Mouse (Mus musculus): ENCODE data around the gene Limch1. TPM values are rescaled to one million over a fixed set of nuclear protein-coding genes. Genes with fewer than 3 reads are reported as not detected.

The Limch1 gene
- total and polyA plus RNA-seq, 3 experiments: 0.05 TPM; not detected in 2

DNA sequence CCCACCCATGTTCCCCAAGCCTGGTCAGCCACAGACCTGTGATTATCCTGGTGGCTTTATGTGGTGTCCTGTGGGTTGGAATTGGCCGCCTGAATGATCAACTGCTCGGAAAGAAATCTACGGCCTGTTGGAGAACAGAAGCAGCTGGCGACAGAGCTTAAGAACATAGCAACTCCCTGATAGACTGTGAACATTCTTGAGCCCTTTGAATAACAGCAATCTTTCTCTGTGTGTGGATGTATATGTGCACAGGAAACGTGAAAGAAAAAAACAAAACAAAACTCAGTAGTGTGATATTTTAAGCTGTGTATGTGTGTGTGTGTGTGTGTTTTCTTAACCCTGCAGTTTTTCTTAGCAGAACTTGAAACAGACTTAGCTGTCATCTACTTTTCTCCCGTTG lies 159.2 kb downstream of the Limch1 start:
- no peaks in the 10 kb centered on the region for H3K36me3 ChIP-seq (replicated peaks in 1 of 2; ENCODE audit: control insufficient read depth in 1 of 2, insufficient read depth in 1 of 2, low read length in 1 of 2)
- H3K27ac ChIP-seq (ENCODE audit: insufficient read depth, low read depth): no peak overlapping the region
- no peak overlapping the region for H3K9ac ChIP-seq (ENCODE audit: insufficient read depth, low read depth)
- no peak overlapping the region for H3K4me2 ChIP-seq (ENCODE audit: insufficient read depth, low read depth, poor library complexity, severe bottlenecking)
- dilution Hi-C loops (cut with MboI; ENCODE audit: extremely low pct_ligation_motif_present, extremely low pct_unique_long_range_greater_than_20kb, low sequenced_read_pairs) (no loop called here), in situ Hi-C loops (cut with MboI; ENCODE audit: low pct_ligation_motif_present, low pct_unique_long_range_greater_than_20kb, low sequenced_read_pairs) (no loop called here)
- no peaks in the 10 kb centered on the region for H3K27me3 ChIP-seq (replicated peaks)
- no peak overlapping the region for H3K4me3 ChIP-seq (replicated peaks in 1 of 3; ENCODE audit: low read depth in 2 of 3, low read length in 2 of 3, poor library complexity in 1 of 3)
- no peak for DNase-seq (ENCODE audit: extremely low read depth)
- TF ChIP-seq NRF1 (IDR thresholded peaks at IDR 0.05; ENCODE audit: low read depth, low read length) (no peak), CHD1 (IDR thresholded peaks at IDR 0.05; ENCODE audit: low read depth, low read length) (no peak), SIN3A (IDR thresholded peaks at IDR 0.05; ENCODE audit: low read length) (no peak), RAD21 (IDR thresholded peaks at IDR 0.05; ENCODE audit: low read depth, low read length) (no peak), GABPA (IDR thresholded peaks at IDR 0.05; ENCODE audit: insufficient replicate concordance, low read depth, low read length) (no peak)
- peaks cover 0 to 5% of the 10 kb centered on the region in 2 experiments; a peak in 1 of 4 replicates for H3K4me1 ChIP-seq (ENCODE audit: control insufficient read depth in 1 of 2, insufficient read depth in 2 of 2)
- H3K9me3 ChIP-seq (replicated peaks; ENCODE audit: low read length): no peaks in the 10 kb centered on the region
- no peaks in the 10 kb centered on the region for H3K79me2 ChIP-seq (replicated peaks; ENCODE audit: control insufficient read depth, extremely low read depth, insufficient read depth, poor library complexity, severe bottlenecking)

DNA sequence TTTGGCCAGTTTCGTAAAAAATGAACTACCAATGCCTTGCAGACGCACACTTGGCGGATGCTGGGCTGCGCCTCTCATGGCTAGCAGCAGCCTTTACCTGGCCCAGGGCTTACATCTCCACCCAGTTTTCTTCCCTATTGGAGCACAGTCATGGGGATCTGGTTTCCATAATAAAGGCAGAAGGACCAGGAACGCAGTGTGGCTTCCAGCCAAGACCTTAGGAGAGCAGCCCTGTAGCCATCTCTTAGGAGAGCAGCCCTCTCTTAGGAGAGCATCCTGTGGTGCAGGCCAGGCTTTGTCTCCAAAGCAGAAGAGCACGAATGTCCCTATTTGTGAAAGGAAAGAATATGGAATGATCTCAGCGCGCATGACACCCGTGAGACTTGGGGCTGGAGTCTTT lies 163.3 kb downstream of the Limch1 start:
- H3K9me3 ChIP-seq (replicated peaks; ENCODE audit: low read length): no peaks in the 10 kb centered on the region
- no peak overlapping the region for H3K4me3 ChIP-seq (replicated peaks in 1 of 3; ENCODE audit: low read depth in 2 of 3, low read length in 2 of 3, poor library complexity in 1 of 3)
- dilution Hi-C loops (cut with MboI; ENCODE audit: extremely low pct_ligation_motif_present, extremely low pct_unique_long_range_greater_than_20kb, low sequenced_read_pairs) (no loop called here), in situ Hi-C loops (cut with MboI; ENCODE audit: low pct_ligation_motif_present, low pct_unique_long_range_greater_than_20kb, low sequenced_read_pairs) (no loop called here)
- no peaks in the 10 kb centered on the region for H3K36me3 ChIP-seq (replicated peaks in 1 of 2; ENCODE audit: control insufficient read depth in 1 of 2, insufficient read depth in 1 of 2, low read length in 1 of 2)
- TF ChIP-seq ZKSCAN1 (IDR thresholded peaks at IDR 0.05; ENCODE audit: borderline replicate concordance, low read depth, low read length): no peak
- no peak for TF ChIP-seq ETS1 (conservative IDR thresholded peaks at IDR 0.05; ENCODE audit: low read depth, low read length)
- no peak for TF ChIP-seq SMC3 (IDR thresholded peaks at IDR 0.05; ENCODE audit: low read depth, low read length)
- DNase-seq (ENCODE audit: extremely low read depth): no peak
- H3K27me3 ChIP-seq (replicated peaks): no peaks in the 10 kb centered on the region
- H3K9ac ChIP-seq (ENCODE audit: insufficient read depth, low read depth): no peak overlapping the region
- no peak overlapping the region for H3K4me2 ChIP-seq (ENCODE audit: insufficient read depth, low read depth, poor library complexity, severe bottlenecking)
- no peaks in the 10 kb centered on the region for H3K79me2 ChIP-seq (replicated peaks; ENCODE audit: control insufficient read depth, extremely low read depth, insufficient read depth, poor library complexity, severe bottlenecking)
- H3K27ac ChIP-seq (ENCODE audit: insufficient read depth, low read depth): no peak overlapping the region
- peaks cover 0 to 5% of the 10 kb centered on the region in 2 experiments; a peak in 1 of 4 replicates for H3K4me1 ChIP-seq (ENCODE audit: control insufficient read depth in 1 of 2, insufficient read depth in 2 of 2)

DNA sequence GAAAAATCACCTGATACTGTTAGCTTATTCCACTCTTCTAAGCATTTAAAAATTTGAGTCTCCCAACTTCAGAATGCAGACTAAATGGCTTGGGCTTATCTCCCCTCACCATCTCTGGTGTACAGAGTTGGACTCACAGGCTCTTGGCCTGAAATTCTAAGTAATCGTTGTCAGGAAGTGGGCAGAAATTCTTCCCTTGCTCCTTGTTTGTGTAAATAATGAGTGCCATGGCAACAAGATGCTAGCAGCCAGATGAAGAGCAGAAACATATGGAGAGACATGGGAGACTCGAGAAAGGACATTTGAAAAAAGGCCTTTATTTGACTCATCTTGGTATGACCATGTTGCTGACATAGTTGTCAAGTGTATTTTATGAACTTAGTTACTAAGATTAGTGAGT lies 164.3 kb downstream of the Limch1 start:
- Histone ChIP-seq H3K27me3 (replicated peaks) (no peaks in the 10 kb centered on the region), H3K4me1 (ENCODE audit: control insufficient read depth in 1 of 2, insufficient read depth in 2 of 2) (peaks cover 0 to 5% of the 10 kb centered on the region in 2 experiments; a peak in 1 of 4 replicates), H3K4me3 (replicated peaks in 1 of 3; ENCODE audit: low read depth in 2 of 3, low read length in 2 of 3, poor library complexity in 1 of 3) (no peak overlapping the region), H3K27ac (ENCODE audit: insufficient read depth, low read depth) (no peak overlapping the region), H3K36me3 (replicated peaks in 1 of 2; ENCODE audit: control insufficient read depth in 1 of 2, insufficient read depth in 1 of 2, low read length in 1 of 2) (no peaks in the 10 kb centered on the region), H3K4me2 (ENCODE audit: insufficient read depth, low read depth, poor library complexity, severe bottlenecking) (no peak overlapping the region), H3K9me3 (replicated peaks; ENCODE audit: low read length) (no peaks in the 10 kb centered on the region), H3K79me2 (replicated peaks; ENCODE audit: control insufficient read depth, extremely low read depth, insufficient read depth, poor library complexity, severe bottlenecking) (no peaks in the 10 kb centered on the region), H3K9ac (ENCODE audit: insufficient read depth, low read depth) (no peak overlapping the region)
- dilution Hi-C loops (cut with MboI; ENCODE audit: extremely low pct_ligation_motif_present, extremely low pct_unique_long_range_greater_than_20kb, low sequenced_read_pairs): no loop called here
- in situ Hi-C loops (cut with MboI; ENCODE audit: low pct_ligation_motif_present, low pct_unique_long_range_greater_than_20kb, low sequenced_read_pairs): no loop called here
- DNase-seq (ENCODE audit: extremely low read depth): no peak
- TF ChIP-seq ELF1 (IDR thresholded peaks at IDR 0.05; ENCODE audit: low read depth, low read length) (no peak), KAT2A (IDR thresholded peaks at IDR 0.05; ENCODE audit: insufficient replicate concordance, low read length) (no peak)
